Mouse (Mus musculus): Measurements from ENCODE around the gene Dzip1. TPM values are rescaled to one million over a fixed set of nuclear protein-coding genes. Genes with fewer than 3 reads are reported as not detected.

Dzip1 gene
- total RNA-seq, 1 experiment from 2014 or later: 4.7 TPM

DNA sequence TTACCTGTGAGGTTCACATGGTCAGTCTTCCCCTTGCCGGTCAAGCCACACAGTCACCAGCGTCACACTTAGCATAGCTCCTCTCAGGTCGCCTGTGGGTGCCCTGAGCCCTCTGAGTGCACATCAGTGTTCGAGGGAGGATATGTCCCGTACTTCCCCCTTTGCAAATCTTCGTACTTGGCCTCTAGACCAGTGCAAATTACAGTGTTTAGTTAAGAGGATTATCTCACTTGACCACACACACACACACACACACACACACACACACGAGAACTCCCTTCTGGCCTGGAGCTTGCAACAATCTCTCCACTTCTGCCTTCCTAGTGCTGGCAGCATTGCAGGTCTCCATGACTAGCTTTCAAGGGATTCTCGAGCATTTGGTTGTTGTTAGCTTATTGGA is 98.9 kb downstream of the Dzip1 start:
- ATAC-seq (replicated peaks in 1 of 2; ENCODE audit: insufficient read depth in 1 of 2, low FRiP score in 2 of 2, low TSS enrichment in 1 of 2, low read depth in 1 of 2, poor library complexity in 2 of 2, severe bottlenecking in 2 of 2): no peak

Other genes starting within 250 kb of the Dzip1 start
- gene Abcc4, start 219.2 kb downstream of the Dzip1 start, total RNA-seq (2017): 13.3 and 18.1 TPM in 2 replicates
- gene Cldn10, start 137.6 kb downstream of the Dzip1 start, total RNA-seq (2017): not detected in 2 replicates
- 69.7 and 77.7 TPM in 2 replicates for gene Dnajc3, start 12.5 kb upstream of the Dzip1 start, total RNA-seq (2017)
- gene Uggt2, start 174.0 kb upstream of the Dzip1 start, total RNA-seq (2017): 4.0 and 4.7 TPM in 2 replicates
- gene Hs6st3, start 212.9 kb upstream of the Dzip1 start, total RNA-seq (2017): 0.50 TPM in 1 of 2 replicates, not detected in the other

Measured in hematopoietic stem cell, adult 5-6 weeks (primary cell).